Mouse (Mus musculus): ENCODE measurements around the gene Fscn1. TPM values are rescaled to one million over a fixed set of nuclear protein-coding genes. Genes with fewer than 3 reads are reported as not detected.

The Fscn1 gene
- polyA plus RNA-seq, 1 experiment from 2014 or later, result 42.0 TPM

- Histone ChIP-seq H3K4me1 (replicated peaks; ENCODE audit: control insufficient read depth, insufficient read depth) (peaks cover 9% of the 10 kb centered on the region; the same call in 1 of the 2 replicates), H3K36me3 (ENCODE audit: control insufficient read depth, insufficient read depth, low read length) (no peaks in the 10 kb centered on the region), H3K4me2 (replicated peaks; ENCODE audit: low read depth) (no peak overlapping the region), H3K9ac (ENCODE audit: low read length) (no peak overlapping the region), H3K9me3 (ENCODE audit: control insufficient read depth, low read length) (no peaks in the 10 kb centered on the region), H3K27ac (replicated peaks) (no peak overlapping the region), H3K27me3 (ENCODE audit: control insufficient read depth, insufficient read depth, low read length) (no peaks in the 10 kb centered on the region), H3K4me3 (ENCODE audit: low read depth, low read length) (no peak overlapping the region)
- ATAC-seq (ENCODE audit: low FRiP score, low TSS enrichment) (no peak), DNase-seq (ENCODE audit: low spot score) (peak; percentile 10)
- TF ChIP-seq EP300 (optimal IDR thresholded peaks at IDR 0.05) (no peak), CTCF (IDR thresholded peaks at IDR 0.05; ENCODE audit: low read depth) (no peak)
- 87% methylated on average over 8 of the region's 8 CpGs for WGBS
Measured at GRCm38 (mm10) chr5:142917402-142917801, 42.7 kb upstream of the Fscn1 start.

GRCm38 (mm10) chr5:142920311-142921073 is 39.7 kb upstream of the Fscn1 start:
- WGBS, result 19% methylated on average over 8 of the region's 8 CpGs
- peak; percentile 98 for ATAC-seq (ENCODE audit: low FRiP score, low TSS enrichment)
- H3K4me3 ChIP-seq (ENCODE audit: low read depth, low read length), result no peak overlapping the region
- no peaks in the 10 kb centered on the region for H3K36me3 ChIP-seq (ENCODE audit: control insufficient read depth, insufficient read depth, low read length)
- H3K9me3 ChIP-seq (ENCODE audit: control insufficient read depth, low read length), result no peaks in the 10 kb centered on the region
- TF ChIP-seq EP300 (optimal IDR thresholded peaks at IDR 0.05) (no peak), CTCF (IDR thresholded peaks at IDR 0.05; ENCODE audit: low read depth) (peak; percentile 46)
- peak overlapping the region; percentile 90 for H3K27ac ChIP-seq (replicated peaks)
- DNase-seq (ENCODE audit: low spot score), result peak; percentile 91
- H3K4me2 ChIP-seq (replicated peaks; ENCODE audit: low read depth), result no peak overlapping the region
- H3K4me1 ChIP-seq (replicated peaks; ENCODE audit: control insufficient read depth, insufficient read depth), result peaks cover 9% of the 10 kb centered on the region; the same call in 1 of the 2 replicates
- H3K9ac ChIP-seq (ENCODE audit: low read length), result no peak overlapping the region
- no peaks in the 10 kb centered on the region for H3K27me3 ChIP-seq (ENCODE audit: control insufficient read depth, insufficient read depth, low read length)

- H3K4me3 ChIP-seq (ENCODE audit: low read depth, low read length), result no peak overlapping the region
- H3K36me3 ChIP-seq (ENCODE audit: control insufficient read depth, insufficient read depth, low read length), result no peaks in the 10 kb centered on the region
- peak overlapping the region; percentile 90 for H3K27ac ChIP-seq (replicated peaks)
- H3K9ac ChIP-seq (ENCODE audit: low read length), result no peak overlapping the region
- 48% methylated on average over 6 of the region's 6 CpGs for WGBS
- ATAC-seq (ENCODE audit: low FRiP score, low TSS enrichment) (peak; percentile 62), DNase-seq (ENCODE audit: low spot score) (peak; percentile 46)
- H3K9me3 ChIP-seq (ENCODE audit: control insufficient read depth, low read length), result no peaks in the 10 kb centered on the region
- H3K4me1 ChIP-seq (replicated peaks; ENCODE audit: control insufficient read depth, insufficient read depth), result peaks cover 13% of the 10 kb centered on the region
- no peak overlapping the region; the same call in 1 of the 2 replicates for H3K4me2 ChIP-seq (replicated peaks; ENCODE audit: low read depth)
- H3K27me3 ChIP-seq (ENCODE audit: control insufficient read depth, insufficient read depth, low read length), result no peaks in the 10 kb centered on the region
- no peak for TF ChIP-seq CTCF (IDR thresholded peaks at IDR 0.05; ENCODE audit: low read depth)
- no peak for TF ChIP-seq EP300 (optimal IDR thresholded peaks at IDR 0.05)
Measured at GRCm38 (mm10) chr5:142921074-142921459, 39.1 kb upstream of the Fscn1 start.

- H3K36me3 ChIP-seq (ENCODE audit: control insufficient read depth, insufficient read depth, low read length), result no peaks in the 10 kb centered on the region
- no peaks in the 10 kb centered on the region for H3K9me3 ChIP-seq (ENCODE audit: control insufficient read depth, low read length)
- H3K27me3 ChIP-seq (ENCODE audit: control insufficient read depth, insufficient read depth, low read length), result no peaks in the 10 kb centered on the region
- no peak overlapping the region for H3K27ac ChIP-seq (replicated peaks)
- H3K4me1 ChIP-seq (replicated peaks; ENCODE audit: control insufficient read depth, insufficient read depth), result peaks cover 18% of the 10 kb centered on the region
- no peak for DNase-seq (ENCODE audit: low spot score)
- no peak overlapping the region for H3K9ac ChIP-seq (ENCODE audit: low read length)
- TF ChIP-seq EP300 (optimal IDR thresholded peaks at IDR 0.05), result no peak
- no peak for TF ChIP-seq CTCF (IDR thresholded peaks at IDR 0.05; ENCODE audit: low read depth)
- H3K4me2 ChIP-seq (replicated peaks; ENCODE audit: low read depth), result no peak overlapping the region
- H3K4me3 ChIP-seq (ENCODE audit: low read depth, low read length), result no peak overlapping the region
- no peak for ATAC-seq (ENCODE audit: low FRiP score, low TSS enrichment)
- 78% methylated on average over 5 of the region's 5 CpGs for WGBS
Measured at GRCm38 (mm10) chr5:142922251-142922650, 37.9 kb upstream of the Fscn1 start.

- Histone ChIP-seq H3K36me3 (ENCODE audit: control insufficient read depth, insufficient read depth, low read length) (no peaks in the 10 kb centered on the region), H3K4me2 (replicated peaks; ENCODE audit: low read depth) (no peak overlapping the region), H3K9ac (ENCODE audit: low read length) (no peak overlapping the region), H3K4me3 (ENCODE audit: low read depth, low read length) (no peak overlapping the region), H3K9me3 (ENCODE audit: control insufficient read depth, low read length) (no peaks in the 10 kb centered on the region), H3K4me1 (replicated peaks; ENCODE audit: control insufficient read depth, insufficient read depth) (peaks cover 18% of the 10 kb centered on the region), H3K27me3 (ENCODE audit: control insufficient read depth, insufficient read depth, low read length) (no peaks in the 10 kb centered on the region), H3K27ac (replicated peaks) (no peak overlapping the region)
- TF ChIP-seq CTCF (IDR thresholded peaks at IDR 0.05; ENCODE audit: low read depth), result no peak
- TF ChIP-seq EP300 (optimal IDR thresholded peaks at IDR 0.05), result no peak
- WGBS, result 78% methylated on average over 3 of the region's 3 CpGs
- ATAC-seq (ENCODE audit: low FRiP score, low TSS enrichment), result no peak
- no peak for DNase-seq (ENCODE audit: low spot score)
Measured at GRCm38 (mm10) chr5:142923781-142924180, 36.4 kb upstream of the Fscn1 start.

GRCm38 (mm10) chr5:142924336-142924959 is 35.7 kb upstream of the Fscn1 start:
- peaks cover 18% of the 10 kb centered on the region for H3K4me1 ChIP-seq (replicated peaks; ENCODE audit: control insufficient read depth, insufficient read depth)
- WGBS, result 67% methylated on average over 12 of the region's 12 CpGs
- H3K4me3 ChIP-seq (ENCODE audit: low read depth, low read length), result no peak overlapping the region
- TF ChIP-seq CTCF (IDR thresholded peaks at IDR 0.05; ENCODE audit: low read depth), result no peak
- no peak for TF ChIP-seq EP300 (optimal IDR thresholded peaks at IDR 0.05)
- no peak overlapping the region for H3K4me2 ChIP-seq (replicated peaks; ENCODE audit: low read depth)
- ATAC-seq (ENCODE audit: low FRiP score, low TSS enrichment) (no peak), DNase-seq (ENCODE audit: low spot score) (no peak)
- no peaks in the 10 kb centered on the region for H3K27me3 ChIP-seq (ENCODE audit: control insufficient read depth, insufficient read depth, low read length)
- H3K36me3 ChIP-seq (ENCODE audit: control insufficient read depth, insufficient read depth, low read length), result no peaks in the 10 kb centered on the region
- H3K9me3 ChIP-seq (ENCODE audit: control insufficient read depth, low read length), result no peaks in the 10 kb centered on the region
- no peak overlapping the region for H3K9ac ChIP-seq (ENCODE audit: low read length)
- H3K27ac ChIP-seq (replicated peaks), result no peak overlapping the region

Data from stomach, postnatal 0 days (tissue).